Mouse (Mus musculus) spleen, adult 2 months (tissue): ENCODE data around the gene Hepacam2. TPM values are rescaled to one million over a fixed set of nuclear protein-coding genes. Genes with fewer than 3 reads are reported as not detected.

Source experiments
- DNase-seq, 2 experiments: peaks; one replicate each; pipeline versions ENCODE4 v3.0.0 to v3.0.0-alpha.2; 2012 to 2021; ENCODE audit warnings: low spot score in 2 of 2, low read depth in 1 of 2
- H3K27ac ChIP-seq: fragments of 200-500 bp; 2 replicates; pipeline ENCODE4 v1.5.1; 2012; ENCODE audit warnings: low read length, inconsistent platforms; ENCODE audit not compliant: insufficient read depth
- H3K27me3 ChIP-seq: fragments of 200-500 bp; 2 replicates; pipeline ENCODE4 v1.6.1; 2012; ENCODE audit warnings: mild to moderate bottlenecking, moderate library complexity, low read length, inconsistent platforms; ENCODE audit not compliant: control insufficient read depth, insufficient read depth
- H3K36me3 ChIP-seq: fragments of 200-500 bp; 2 replicates; pipeline ENCODE4 v1.6.1; 2012; ENCODE audit warnings: mild to moderate bottlenecking, low read length, inconsistent platforms; ENCODE audit not compliant: control insufficient read depth, insufficient read depth
- H3K4me1 ChIP-seq: fragments of 200-500 bp; 2 replicates; pipeline ENCODE4 v1.6.1; 2011; ENCODE audit warnings: inconsistent platforms; ENCODE audit not compliant: control insufficient read depth, insufficient read depth, insufficient read length
- H3K4me3 ChIP-seq: fragments of 200-500 bp; 2 replicates; pipeline ENCODE4 v1.5.1; 2011; ENCODE audit warnings: mild to moderate bottlenecking, inconsistent platforms; ENCODE audit not compliant: insufficient read depth, insufficient read length; ENCODE audit errors: extremely low read depth
- CTCF ChIP-seq: fragments of 200-500 bp; IDR thresholded peaks from 2 replicates; pipeline ENCODE4 v1.5.1; 2011; ENCODE audit warnings: mild to moderate bottlenecking, inconsistent platforms; ENCODE audit not compliant: insufficient read depth, insufficient read length, insufficient replicate concordance; ENCODE audit errors: extremely low read depth
- POLR2A ChIP-seq: fragments of 200-500 bp; IDR thresholded peaks from 2 replicates; pipeline ENCODE4 v1.6.1; 2011; ENCODE audit warnings: low read depth, low read length, inconsistent platforms
- WGBS: fragments of 180-500 bp; shearing (Covaris S2); methylation state at CpG from one replicate; pipeline ENCODE4 v1.1.7; 2018; 5-methylcytosine and 5-hydroxymethylcytosine counted together
- polyA plus RNA-seq: library from polyadenylated mRNA; depleted of rRNA; stranded (reverse); fragments of >200 nt; gene quantifications from 2 replicates; pipeline ENCODE4 v1.2.3, GENCODE M21; 2012

Gene Hepacam2
- polyA plus RNA-seq, 1 experiment, result 3.2 TPM

DNA sequence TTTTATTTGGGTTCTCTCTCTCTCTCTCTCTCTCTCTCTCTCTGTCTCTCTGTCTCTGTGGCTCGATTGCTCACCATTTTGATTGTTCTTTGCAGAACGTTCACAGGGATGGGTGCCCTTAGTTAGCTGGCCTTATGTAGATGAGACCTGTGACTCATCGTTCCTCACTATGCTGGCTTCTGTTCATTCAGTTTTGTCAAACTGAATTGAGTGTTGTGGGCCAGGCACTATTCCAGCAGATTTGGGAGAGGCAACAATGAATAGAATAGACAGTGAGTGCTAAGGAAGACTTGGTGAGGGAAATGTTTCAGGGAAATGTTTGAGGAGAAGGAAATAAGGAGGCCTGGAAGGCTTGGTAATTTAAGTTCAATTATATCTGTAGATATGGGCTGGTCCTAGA lies 2.2 kb upstream of the Hepacam2 start:
- no peak overlapping the region for H3K4me3 ChIP-seq
- peaks cover 3% of the 10 kb centered on the region for H3K4me1 ChIP-seq
- no peak for DNase-seq
- no peak for TF ChIP-seq CTCF
- no peaks in the 10 kb centered on the region for H3K36me3 ChIP-seq
- H3K27me3 ChIP-seq, result no peaks in the 10 kb centered on the region
- 80% methylated on average over 3 of the region's 3 CpGs for WGBS
- no peak overlapping the region for H3K27ac ChIP-seq

GRCm38 (mm10) chr6:3496210-3496609 lies 1.9 kb downstream of the Hepacam2 start:
- H3K4me1 ChIP-seq, result peaks cover 3% of the 10 kb centered on the region; the same call in 1 of the 2 replicates
- H3K4me3 ChIP-seq, result no peak overlapping the region
- H3K36me3 ChIP-seq, result no peaks in the 10 kb centered on the region
- WGBS, result 0% methylated on average over 2 of the region's 2 CpGs
- no peak overlapping the region for H3K27ac ChIP-seq
- TF ChIP-seq POLR2A, result no peak
- TF ChIP-seq CTCF, result no peak
- no peaks in the 10 kb centered on the region for H3K27me3 ChIP-seq
- DNase-seq, result peak in 1 of 2 experiments; percentile 40

- Histone ChIP-seq H3K4me1 (peaks cover 3% of the 10 kb centered on the region; the same call in 1 of the 2 replicates), H3K36me3 (no peaks in the 10 kb centered on the region), H3K27ac (no peak overlapping the region), H3K27me3 (no peaks in the 10 kb centered on the region), H3K4me3 (no peak overlapping the region)
- DNase-seq, result no peak
- no peak for TF ChIP-seq CTCF
- no peak for TF ChIP-seq POLR2A
- 82% methylated on average over 5 of the region's 5 CpGs for WGBS
Observed at GRCm38 (mm10) chr6:3494285-3494684, 3.8 kb downstream of the Hepacam2 start.

DNA sequence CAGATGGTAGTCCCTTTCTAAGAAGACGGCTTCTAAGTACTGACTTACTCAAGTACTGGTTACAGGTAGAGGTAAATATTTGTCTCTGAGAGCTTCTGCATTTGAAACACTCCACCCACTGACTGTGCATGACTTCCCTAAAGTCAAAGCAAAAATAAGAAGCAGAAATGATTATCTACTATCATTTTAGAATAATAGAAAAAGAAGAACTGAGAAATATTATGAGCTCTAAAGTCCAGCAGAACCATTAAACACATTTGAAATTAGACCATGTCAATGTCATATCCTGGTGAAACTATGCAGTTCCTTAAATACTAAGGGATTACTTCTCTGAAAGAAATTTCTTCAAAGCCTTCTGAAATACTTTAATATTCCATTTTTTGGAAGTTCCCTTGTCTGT lies 10.7 kb downstream of the Hepacam2 start:
- Histone ChIP-seq H3K36me3 (no peaks in the 10 kb centered on the region), H3K27ac (no peak overlapping the region), H3K27me3 (no peaks in the 10 kb centered on the region), H3K4me1 (peaks cover 3% of the 10 kb centered on the region; the same call in 1 of the 2 replicates), H3K4me3 (no peak overlapping the region)
- WGBS, result 56% methylated on average over 1 of the region's 1 CpGs
- TF ChIP-seq POLR2A (no peak), CTCF (no peak)
- no peak for DNase-seq

DNA sequence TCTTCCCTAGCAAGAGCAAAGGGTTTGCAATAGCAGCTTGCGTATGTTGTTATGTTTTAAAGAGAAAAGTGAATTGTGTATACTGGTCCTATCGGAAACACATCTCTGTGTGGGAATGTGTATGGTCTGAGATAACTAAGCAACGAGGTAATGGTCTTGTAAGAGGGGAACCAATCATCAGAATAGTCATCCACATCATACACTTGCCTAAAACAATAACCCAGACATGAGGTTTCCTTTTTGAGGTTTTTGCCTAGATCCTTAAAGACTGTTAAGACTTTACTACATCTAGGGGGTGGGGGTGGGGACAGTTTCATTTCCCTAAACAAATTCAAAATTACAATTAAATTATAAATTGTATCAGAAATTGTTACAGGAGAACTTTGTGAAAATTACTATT lies 13.0 kb downstream of the Hepacam2 start:
- Histone ChIP-seq H3K4me1 (peaks cover 3% of the 10 kb centered on the region; the same call in 1 of the 2 replicates), H3K36me3 (no peaks in the 10 kb centered on the region), H3K27me3 (no peaks in the 10 kb centered on the region), H3K27ac (no peak overlapping the region), H3K4me3 (no peak overlapping the region)
- DNase-seq, result no peak
- WGBS, result 41% methylated on average over 3 of the region's 3 CpGs
- TF ChIP-seq POLR2A (no peak), CTCF (no peak)

GRCm38 (mm10) chr6:3481705-3482104 lies 16.4 kb downstream of the Hepacam2 start:
- DNase-seq, result no peak
- no peaks in the 10 kb centered on the region for H3K36me3 ChIP-seq
- H3K27me3 ChIP-seq, result no peaks in the 10 kb centered on the region
- H3K27ac ChIP-seq, result no peak overlapping the region
- WGBS, result 40% methylated on average over 3 of the region's 3 CpGs
- TF ChIP-seq CTCF (no peak), POLR2A (no peak)
- no peak overlapping the region for H3K4me3 ChIP-seq
- H3K4me1 ChIP-seq, result no peaks in the 10 kb centered on the region

- H3K27me3 ChIP-seq, result no peaks in the 10 kb centered on the region
- TF ChIP-seq CTCF, result no peak
- TF ChIP-seq POLR2A, result no peak
- H3K4me3 ChIP-seq, result no peak overlapping the region
- WGBS, result 83% methylated on average over 5 of the region's 5 CpGs
- no peaks in the 10 kb centered on the region for H3K36me3 ChIP-seq
- DNase-seq, result no peak
- H3K27ac ChIP-seq, result no peak overlapping the region
- no peaks in the 10 kb centered on the region for H3K4me1 ChIP-seq
Observed at GRCm38 (mm10) chr6:3479853-3480252, 18.2 kb downstream of the Hepacam2 start.

DNA sequence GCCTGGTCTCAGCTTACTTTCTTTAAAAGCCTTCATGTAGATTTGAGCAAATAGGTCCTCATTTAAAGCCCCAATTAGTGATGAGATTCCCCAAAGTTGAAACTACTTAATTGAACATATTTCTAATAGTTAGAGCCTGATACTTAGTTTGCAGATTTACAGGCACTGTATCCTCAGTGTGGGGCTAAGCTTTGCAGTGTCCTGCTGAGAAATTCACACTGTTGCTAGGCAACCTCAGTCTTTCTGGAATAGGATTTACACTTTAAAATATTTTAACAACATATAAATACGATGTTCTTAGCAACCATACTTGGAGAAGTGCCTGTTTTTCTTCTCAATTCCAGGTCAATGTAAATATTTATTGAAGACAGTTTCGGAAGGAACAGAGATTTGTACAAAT lies 21.8 kb downstream of the Hepacam2 start:
- no peak for DNase-seq
- TF ChIP-seq CTCF (no peak), POLR2A (no peak)
- 70% methylated on average over 2 of the region's 2 CpGs for WGBS
- H3K4me1 ChIP-seq, result no peaks in the 10 kb centered on the region
- no peak overlapping the region for H3K27ac ChIP-seq
- H3K4me3 ChIP-seq, result no peak overlapping the region
- H3K36me3 ChIP-seq, result no peaks in the 10 kb centered on the region
- H3K27me3 ChIP-seq, result no peaks in the 10 kb centered on the region
